Mouse (Mus musculus) naive thymus-derived CD4-positive, alpha-beta T cell, adult 2 months (primary cell): Measurements from ENCODE around the gene Arx.

Experiments used
- DNase-seq: peaks from one replicate; pipeline ENCODE4 v3.0.0-alpha.2; 2011; ENCODE audit warnings: low read depth

Gene Arx

GRCm38 (mm10) chrX:93286291-93286893, at the start of gene Arx:
Arx (plus strand) TSS chrX:93286445.
- peak; percentile 31 for DNase-seq

- no peak for DNase-seq
Measured at GRCm38 (mm10) chrX:93251329-93251728, 34.9 kb upstream of the Arx start.

DNA sequence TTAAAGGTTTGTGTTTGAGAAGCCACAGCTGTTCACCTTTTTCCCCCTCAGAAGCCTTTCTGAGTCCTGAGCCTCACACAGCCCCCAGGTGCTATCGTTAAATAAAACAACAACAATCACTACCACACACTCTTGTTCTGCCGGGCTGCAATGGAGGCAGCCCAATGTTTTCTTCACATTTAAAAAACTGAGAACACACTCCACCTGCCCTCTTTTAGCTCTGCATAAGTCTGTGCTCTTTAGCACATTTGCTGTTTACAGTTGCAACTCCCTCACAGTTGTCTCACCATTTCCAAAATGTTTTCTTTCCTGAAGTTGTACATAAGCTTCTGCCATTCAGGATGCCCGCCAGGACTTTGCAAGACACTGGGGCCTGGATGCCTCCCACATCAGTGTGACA, 10.6 kb upstream of the Arx start:
- no peak for DNase-seq

DNA sequence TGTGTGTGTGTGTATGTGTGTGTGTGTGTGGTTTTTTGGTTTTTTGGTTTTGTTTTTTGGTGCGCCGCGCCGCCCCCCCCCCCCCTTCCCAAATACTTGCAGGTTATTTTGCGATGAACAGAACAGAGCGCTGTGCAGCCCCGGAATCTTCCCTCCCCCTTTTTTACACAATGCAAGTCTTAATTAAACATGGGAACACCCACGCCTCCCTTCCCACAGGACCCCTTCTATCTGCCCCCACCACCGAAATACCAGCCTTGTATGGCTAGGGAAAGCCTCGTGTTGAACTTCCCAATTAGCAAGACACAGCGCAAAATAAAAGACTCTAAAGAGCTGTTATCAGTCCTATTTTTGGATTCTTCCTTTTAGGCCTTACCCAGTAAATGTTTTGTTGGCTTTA, 6.3 kb upstream of the Arx start:
- no peak for DNase-seq

GRCm38 (mm10) chrX:93281028-93281723, 5.1 kb upstream of the Arx start:
- peak; percentile 34 for DNase-seq

GRCm38 (mm10) chrX:93281756-93282155, 4.5 kb upstream of the Arx start:
- DNase-seq, result no peak

DNA sequence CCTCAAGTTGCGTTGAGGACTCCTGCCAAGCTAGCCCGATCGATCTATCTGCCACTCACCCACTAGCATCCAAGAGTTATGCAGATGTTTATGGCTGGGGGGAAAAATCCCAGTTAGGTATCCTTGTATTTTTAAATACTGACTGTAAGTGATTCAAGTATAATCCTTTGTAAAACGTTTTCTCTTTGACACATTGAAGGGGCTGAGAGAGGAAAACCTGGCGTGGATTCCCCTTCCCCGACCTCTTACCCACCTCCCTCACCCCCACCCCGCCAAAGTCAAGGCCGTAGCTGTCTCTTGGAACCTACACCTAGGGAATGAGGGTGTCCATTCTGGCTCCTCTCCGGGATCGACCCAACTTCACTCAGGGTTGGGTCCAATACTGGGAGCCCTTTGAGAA, 1.2 kb upstream of the Arx start:
- DNase-seq, result no peak

DNA sequence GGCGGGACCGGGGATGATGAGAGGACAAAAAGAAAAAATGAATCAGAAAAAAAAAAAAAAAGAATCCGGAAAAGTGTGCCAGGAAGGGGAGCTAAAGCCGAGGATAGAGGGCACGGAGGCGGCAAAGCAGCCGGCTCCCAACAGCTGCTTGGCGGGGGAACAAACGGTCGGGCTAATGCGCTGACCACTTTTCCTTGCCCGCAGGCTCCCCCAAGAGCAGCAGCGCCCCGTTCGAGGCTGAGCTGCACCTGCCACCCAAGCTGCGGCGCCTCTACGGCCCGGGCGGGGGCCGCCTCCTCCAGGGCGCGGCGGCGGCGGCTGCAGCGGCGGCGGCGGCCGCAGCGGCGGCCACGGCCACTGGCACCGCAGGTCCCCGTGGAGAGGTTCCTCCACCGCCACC, 2.1 kb downstream of the Arx start:
- no peak for DNase-seq

- no peak for DNase-seq
Measured at GRCm38 (mm10) chrX:93289076-93289475, 2.8 kb downstream of the Arx start.

DNA sequence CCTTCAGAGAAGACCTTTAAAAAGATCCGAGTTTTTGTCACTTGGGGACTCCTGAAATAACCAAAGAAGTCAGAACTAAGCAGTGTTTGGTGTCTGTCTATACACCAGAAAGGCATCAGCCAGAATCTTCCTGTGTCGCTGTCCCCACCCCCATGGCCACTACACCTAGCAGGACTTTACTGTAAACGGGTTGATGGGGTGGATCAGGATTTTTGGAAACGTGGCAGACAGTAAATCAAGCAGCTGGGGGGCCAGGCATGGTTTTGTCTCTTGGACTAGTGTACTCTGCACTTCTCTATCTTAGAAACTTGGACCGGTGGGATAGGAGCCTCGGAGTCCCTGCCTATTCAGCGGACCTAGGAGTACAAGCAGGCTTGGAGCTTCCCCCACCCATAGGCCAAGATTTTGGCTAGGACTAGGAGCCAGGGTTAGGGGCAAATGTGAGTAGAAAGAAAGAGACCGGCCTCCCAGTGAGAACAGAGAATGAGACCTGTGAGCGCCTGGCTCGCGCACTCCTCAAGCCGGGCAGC, 3.7 kb downstream of the Arx start:
- DNase-seq, result no peak

GRCm38 (mm10) chrX:93292031-93292430, 5.8 kb downstream of the Arx start:
- DNase-seq, result no peak

DNA sequence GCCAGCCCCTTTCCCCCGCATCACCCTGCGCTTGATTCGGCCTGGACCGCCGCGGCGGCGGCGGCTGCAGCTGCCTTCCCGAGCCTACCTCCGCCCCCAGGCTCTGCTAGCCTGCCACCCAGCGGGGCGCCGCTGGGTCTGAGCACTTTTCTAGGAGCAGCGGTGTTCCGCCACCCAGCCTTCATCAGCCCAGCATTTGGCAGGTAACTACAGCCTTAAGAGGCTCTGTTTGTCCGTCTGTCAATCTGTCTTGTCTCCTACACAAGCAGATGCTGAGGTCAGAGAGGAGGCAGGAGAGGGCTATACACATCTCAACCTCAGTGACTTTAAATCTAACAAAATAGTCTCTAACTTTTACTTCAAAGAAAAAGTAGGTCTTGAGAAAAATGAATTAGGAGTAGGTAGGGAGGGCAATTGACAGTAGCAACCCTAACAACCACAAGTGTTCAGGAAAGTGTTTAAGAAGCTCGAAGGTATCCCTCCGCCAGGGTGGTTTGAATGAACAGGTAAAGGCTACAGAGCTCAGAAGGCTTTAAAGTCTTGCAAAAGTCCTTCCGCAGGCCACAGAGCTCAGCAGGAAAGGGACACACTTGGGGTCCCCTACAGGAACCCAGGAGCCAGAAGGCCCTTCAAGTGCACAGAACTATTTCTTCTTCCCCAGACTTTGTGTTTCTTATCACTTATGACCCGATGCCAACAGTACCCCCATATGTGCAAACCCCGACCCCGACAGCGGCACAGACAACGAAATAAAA, 8.7 kb downstream of the Arx start:
- no peak for DNase-seq

GRCm38 (mm10) chrX:93295819-93296218, 9.6 kb downstream of the Arx start:
- no peak for DNase-seq

DNA sequence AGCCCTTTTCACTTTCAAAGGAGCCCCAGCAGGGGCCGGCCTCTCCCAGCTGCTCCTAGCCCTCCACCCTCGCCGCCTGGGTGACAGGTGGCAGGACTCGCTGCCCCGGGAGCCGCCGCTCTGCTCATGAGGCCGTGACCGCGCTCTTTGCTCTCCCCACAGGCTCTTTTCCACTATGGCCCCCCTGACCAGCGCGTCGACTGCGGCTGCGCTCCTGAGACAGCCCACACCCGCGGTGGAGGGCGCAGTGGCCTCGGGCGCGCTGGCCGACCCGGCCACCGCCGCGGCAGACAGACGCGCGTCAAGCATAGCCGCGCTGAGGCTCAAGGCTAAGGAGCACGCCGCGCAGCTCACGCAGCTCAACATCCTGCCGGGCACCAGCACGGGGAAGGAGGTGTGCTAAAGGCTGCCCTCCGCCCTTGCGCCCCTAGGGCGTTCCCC, 10.8 kb downstream of the Arx start:
- DNase-seq, result no peak

DNA sequence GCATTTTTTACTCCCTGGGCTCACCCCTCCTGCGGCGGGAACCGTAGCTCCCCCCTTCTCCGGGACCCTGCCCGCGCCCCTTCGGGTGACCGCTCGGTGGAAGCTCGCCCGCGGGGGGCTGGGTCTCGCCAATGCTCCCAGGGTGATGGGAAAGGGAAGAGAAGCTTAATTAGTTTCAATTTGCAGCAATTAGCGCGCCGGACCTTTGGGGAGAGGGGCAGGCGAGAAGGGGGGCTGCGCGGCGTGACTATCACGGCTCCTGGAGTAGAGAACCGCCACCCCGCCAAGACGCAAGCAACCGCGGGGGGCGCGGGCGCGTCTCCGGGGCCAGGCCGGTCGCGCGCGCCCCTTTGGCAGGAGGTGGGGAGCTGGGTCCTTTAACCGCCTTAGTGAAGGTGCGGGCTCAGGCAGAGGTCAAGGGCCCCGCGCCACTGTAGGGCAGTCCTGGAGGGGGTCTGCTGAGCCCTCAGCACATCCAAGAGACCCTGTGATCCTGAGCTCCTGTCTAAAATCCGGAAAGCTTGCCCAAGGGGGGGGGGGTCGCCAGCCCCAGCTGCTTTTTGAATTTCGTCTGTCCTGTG, 12.9 kb downstream of the Arx start:
- DNase-seq, result no peak

GRCm38 (mm10) chrX:93299771-93300170, 13.5 kb downstream of the Arx start:
- DNase-seq, result no peak

GRCm38 (mm10) chrX:93300183-93300815, 14.1 kb downstream of the Arx start:
- no peak for DNase-seq

- no peak for DNase-seq
Measured at GRCm38 (mm10) chrX:93301798-93302197, 15.6 kb downstream of the Arx start.

GRCm38 (mm10) chrX:93305780-93306179, 19.5 kb downstream of the Arx start:
- no peak for DNase-seq

- no peak for DNase-seq
Measured at GRCm38 (mm10) chrX:93317577-93317976, 31.3 kb downstream of the Arx start.

DNA sequence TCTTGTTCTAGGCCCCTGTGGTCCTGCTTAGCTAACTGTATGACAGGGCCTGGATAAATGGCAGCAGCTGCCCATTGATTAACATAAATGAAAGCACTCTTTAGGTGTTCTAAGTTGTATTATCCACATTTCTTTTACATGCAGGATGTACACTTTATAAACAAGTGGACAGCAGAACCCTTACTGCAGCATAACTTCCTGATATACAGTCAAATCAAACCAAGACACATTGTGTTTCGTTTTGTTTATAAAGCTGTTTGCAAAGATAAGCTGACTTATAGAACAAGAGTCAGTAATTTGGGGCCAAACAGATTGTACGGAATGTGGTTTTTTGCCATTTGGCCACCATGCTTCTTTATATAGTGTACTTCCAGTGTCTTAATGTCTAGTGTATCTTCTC, 33.7 kb downstream of the Arx start:
- no peak for DNase-seq

GRCm38 (mm10) chrX:93321336-93321735, 35.1 kb downstream of the Arx start:
- DNase-seq, result no peak
